Mouse (Mus musculus) erythroblast, embryonic 14.5 days (primary cell): ENCODE results near the gene Nfkbil1.

ENCODE experiments used
- GATA1 ChIP-seq: IDR thresholded peaks from 2 replicates; pipeline ENCODE4 v1.6.1; 2012; ENCODE audit warnings: low read length, inconsistent platforms, mixed read lengths
- TAL1 ChIP-seq: IDR thresholded peaks from 3 replicates; pipeline ENCODE4 v1.6.1; 2012; ENCODE audit warnings: low read length, inconsistent platforms, mixed read lengths

DNA sequence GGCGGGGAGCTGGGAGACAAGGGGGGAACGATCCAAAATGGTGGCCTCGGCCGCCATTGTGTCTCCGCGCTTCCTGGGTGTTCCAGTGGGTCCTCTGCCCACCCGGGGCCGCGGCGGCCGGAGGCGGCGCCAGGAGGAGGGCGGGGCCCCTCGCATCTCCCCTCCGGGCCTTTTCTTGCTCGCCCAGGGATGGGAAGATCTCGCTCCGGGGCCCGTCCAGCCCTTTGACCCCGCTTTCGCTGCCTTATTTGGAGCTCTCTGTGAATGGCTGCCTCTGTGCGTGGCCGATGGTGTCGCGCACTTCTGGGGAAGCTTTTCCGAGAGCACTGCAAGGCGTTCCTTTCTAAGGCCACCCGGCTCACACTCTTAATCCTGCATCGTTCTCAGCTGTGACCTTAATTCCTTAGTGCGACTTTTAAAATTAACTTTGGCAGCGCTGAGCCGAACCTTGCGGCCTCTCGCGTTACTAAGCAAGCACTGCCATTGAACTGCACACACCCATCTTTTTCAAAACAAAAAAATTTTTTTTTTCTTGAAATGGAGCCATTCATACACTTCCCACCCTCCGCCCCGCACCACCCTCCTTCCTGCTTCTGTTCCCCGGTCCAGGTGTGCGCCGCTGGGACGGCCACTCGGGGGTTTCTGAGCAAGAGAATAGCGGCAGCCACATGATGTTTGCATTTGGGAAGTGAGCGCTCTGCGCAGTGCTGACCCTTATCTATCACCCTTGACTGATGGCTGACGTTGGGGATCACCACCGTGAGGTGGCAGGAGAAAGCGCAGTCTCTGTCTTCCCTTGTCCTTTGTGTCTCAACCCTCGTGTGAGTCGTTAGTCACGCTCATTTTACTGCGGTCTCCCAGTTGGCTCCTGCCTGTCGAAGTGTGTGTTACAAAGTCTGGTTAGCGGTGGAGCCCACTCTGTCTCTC is 6.7 kb upstream of the Nfkbil1 start:
- TF ChIP-seq GATA1 (peak; percentile 82), TAL1 (no peak)
